In the genomic region with DNA sequence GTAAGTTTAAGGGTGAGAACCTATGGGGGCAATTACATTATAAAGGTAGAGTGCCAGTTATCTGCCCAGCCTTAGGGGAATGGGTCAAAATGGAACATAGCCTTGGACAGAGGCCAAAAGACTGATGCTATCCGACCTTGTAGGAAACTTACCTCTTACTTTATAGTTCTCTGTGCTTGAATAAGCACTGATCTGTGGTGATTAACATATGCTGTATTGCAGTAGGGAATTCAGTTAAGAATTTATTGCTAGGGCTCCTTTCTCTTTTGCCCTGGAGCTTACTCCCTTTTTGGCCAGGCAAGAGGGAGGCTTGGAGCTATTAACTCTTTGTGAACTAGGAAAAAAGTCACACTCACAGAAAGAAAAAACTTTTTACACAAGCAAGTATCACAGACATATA, we compare ENCODE assay signal across 18 mouse cellular contexts.
"Had no signal": no experiment of that assay in that cellular context is flagged by ENCODE, and none has a peak within 500 bp of the region (broad histone marks: within the 10 kb centered on the region; RNA-seq: fewer than 3 reads in every experiment).

No protein-coding gene starts in this region.

- ATAC-seq: intestine, embryonic 15.5 days; midbrain, embryonic 15.5 days had no signal

- H3K36me3 ChIP-seq: intestine, embryonic 15.5 days; liver, embryonic 13.5 days; midbrain, embryonic 15.5 days; neural tube, embryonic 12.5 days; neural tube, embryonic 15.5 days had no signal

- H3K9me3 ChIP-seq: intestine, embryonic 15.5 days; liver, embryonic 13.5 days; midbrain, embryonic 15.5 days; neural tube, embryonic 12.5 days; neural tube, embryonic 15.5 days had no signal

- H3K27me3 ChIP-seq: intestine, embryonic 15.5 days; liver, embryonic 13.5 days; midbrain, embryonic 15.5 days; neural tube, embryonic 12.5 days; neural tube, embryonic 15.5 days had no signal

- H3K9ac ChIP-seq: intestine, embryonic 15.5 days; liver, embryonic 13.5 days; midbrain, embryonic 15.5 days; neural tube, embryonic 12.5 days; neural tube, embryonic 15.5 days had no signal

- H3K27ac ChIP-seq: intestine, embryonic 15.5 days; left cerebral cortex, adult 2 months; liver, embryonic 13.5 days; midbrain, embryonic 15.5 days; neural tube, embryonic 12.5 days; neural tube, embryonic 15.5 days; stomach, postnatal 0 days had no signal

- H3K4me2 ChIP-seq: intestine, embryonic 15.5 days; liver, embryonic 13.5 days; midbrain, embryonic 11.5 days; midbrain, embryonic 15.5 days; neural tube, embryonic 12.5 days; neural tube, embryonic 15.5 days had no signal

- DNase-seq: layer of hippocampus, postnatal 36 days; liver, embryonic 13.5 days; lung, adult 2 months; lung, postnatal 14 days; lung, postnatal 4 days; right cerebral cortex, adult 18-20 months; right cerebral cortex, postnatal 14 days; right cerebral cortex, postnatal 4 days; thymus, adult 2 months; thymus, postnatal 14 days; thymus, postnatal 4 days had no signal

- H3K4me1 ChIP-seq: intestine, embryonic 15.5 days; liver, embryonic 13.5 days; midbrain, embryonic 15.5 days; neural tube, embryonic 12.5 days; neural tube, embryonic 15.5 days had no signal

- H3K4me3 ChIP-seq: intestine, embryonic 15.5 days; left cerebral cortex, adult 2 months; liver, embryonic 13.5 days; midbrain, embryonic 15.5 days; neural tube, embryonic 12.5 days; neural tube, embryonic 15.5 days had no signal
